Mouse (Mus musculus): ENCODE data around the gene Hyal2.

DNA sequence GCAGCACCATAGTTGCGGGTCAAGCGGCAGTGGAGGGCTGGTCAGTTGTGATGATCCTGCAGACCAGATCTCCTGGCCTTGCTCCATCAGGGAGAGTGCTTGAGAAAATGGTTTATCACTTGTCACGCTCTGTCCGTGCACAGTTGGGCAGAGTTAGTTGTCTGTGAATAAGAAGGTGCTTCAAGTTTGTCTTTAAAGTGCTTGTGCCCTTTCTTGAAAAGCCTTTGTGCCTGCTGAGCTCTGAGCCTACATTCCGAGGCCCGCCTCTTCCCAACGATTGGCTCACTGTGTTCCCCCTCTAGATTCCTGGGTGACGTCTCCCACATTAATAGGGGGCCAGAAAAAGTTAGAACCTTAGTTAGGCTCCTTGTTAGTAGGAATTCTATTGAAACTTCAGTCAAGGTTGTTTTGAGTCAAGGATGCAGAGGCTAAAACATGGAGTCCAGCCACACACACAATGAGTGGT lies 15.8 kb upstream of the Hyal2 start:
- TF ChIP-seq CTCF (IDR thresholded peaks at IDR 0.05; ENCODE audit: extremely low read depth, insufficient read length, insufficient replicate concordance, low read depth, low read length) (no peak), POLR2A (IDR thresholded peaks at IDR 0.05; ENCODE audit: low read depth, low read length) (no peak; the same call in 1 of the 2 replicates)
